Mouse (Mus musculus): ENCODE data around the gene 1700102P08Rik. TPM values are rescaled to one million over a fixed set of nuclear protein-coding genes. Genes with fewer than 3 reads are reported as not detected.

1700102P08Rik gene
- 1.5 and 1.7 TPM in 2 replicates for total RNA-seq (2021)
- long read RNA-seq = 0 reads

DNA sequence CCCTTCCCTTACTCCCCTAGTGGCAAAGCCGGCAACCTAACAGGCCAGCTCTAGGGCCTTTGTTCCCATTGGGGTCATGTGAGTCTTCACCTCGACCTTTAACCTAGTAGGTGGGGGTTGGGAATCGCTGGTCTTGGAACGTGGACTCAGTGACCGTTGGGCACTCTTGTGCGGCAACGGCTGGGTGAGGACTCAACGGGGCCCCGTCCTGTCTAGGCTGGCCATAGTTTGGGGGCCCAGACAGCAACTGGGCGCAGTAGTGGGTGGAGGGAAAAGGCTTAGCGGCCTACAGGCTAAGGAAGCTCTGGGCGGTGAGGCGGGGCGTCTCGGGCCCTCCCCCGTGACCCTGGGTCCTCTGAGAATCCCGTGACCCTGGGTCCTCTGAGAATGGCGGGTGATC, at the start of gene 1700102P08Rik:
Gene 1700102P08Rik, plus strand, starts transcription at position 130 of the 400 bp plus-strand sequence.
- DNase-seq = no peak

DNA sequence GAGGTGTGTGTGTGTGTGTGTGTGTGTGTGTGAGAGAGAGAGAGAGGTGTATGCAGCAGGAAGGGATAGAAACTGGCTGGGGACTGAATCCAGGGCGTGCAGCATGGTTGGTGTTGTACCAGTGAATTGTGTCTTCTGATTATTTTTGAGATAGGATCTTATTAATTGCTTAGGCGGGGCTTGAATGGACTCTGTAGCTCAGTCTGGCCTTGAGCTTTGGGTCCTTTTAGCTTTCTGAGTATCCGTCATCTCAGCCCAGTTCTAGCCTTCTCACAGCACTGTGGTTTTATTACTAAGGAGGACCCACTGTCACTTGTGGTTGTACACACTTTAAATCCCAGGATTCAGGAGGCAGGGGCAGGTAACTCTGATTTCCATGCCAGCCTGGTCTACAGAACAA, 49.3 kb upstream of the 1700102P08Rik start:
- no peak for DNase-seq

GRCm38 (mm10) chr9:108343835-108344234, 48.8 kb upstream of the 1700102P08Rik start:
- no peak for DNase-seq

GRCm38 (mm10) chr9:108344471-108344870, 48.1 kb upstream of the 1700102P08Rik start:
- DNase-seq = no peak

DNA sequence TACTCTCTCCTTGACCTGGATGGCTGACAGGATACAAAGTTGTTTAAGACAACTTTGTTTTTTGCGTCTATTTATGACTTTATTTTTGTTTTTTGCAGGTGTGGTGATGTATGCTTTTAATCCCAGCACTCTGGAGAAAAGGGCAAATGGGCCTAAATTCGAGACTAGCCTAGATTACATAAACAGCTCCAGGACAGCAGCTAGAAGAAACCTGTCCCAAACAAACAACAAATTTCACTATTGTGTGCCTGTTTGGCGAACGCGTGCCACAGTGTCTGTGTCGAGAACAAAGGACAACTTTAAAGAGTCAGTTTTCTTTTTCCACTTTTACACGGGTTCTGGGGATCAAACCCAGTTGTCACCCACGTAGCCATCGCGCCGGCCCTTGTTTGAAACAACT, 45.6 kb upstream of the 1700102P08Rik start:
- no peak for DNase-seq

DNA sequence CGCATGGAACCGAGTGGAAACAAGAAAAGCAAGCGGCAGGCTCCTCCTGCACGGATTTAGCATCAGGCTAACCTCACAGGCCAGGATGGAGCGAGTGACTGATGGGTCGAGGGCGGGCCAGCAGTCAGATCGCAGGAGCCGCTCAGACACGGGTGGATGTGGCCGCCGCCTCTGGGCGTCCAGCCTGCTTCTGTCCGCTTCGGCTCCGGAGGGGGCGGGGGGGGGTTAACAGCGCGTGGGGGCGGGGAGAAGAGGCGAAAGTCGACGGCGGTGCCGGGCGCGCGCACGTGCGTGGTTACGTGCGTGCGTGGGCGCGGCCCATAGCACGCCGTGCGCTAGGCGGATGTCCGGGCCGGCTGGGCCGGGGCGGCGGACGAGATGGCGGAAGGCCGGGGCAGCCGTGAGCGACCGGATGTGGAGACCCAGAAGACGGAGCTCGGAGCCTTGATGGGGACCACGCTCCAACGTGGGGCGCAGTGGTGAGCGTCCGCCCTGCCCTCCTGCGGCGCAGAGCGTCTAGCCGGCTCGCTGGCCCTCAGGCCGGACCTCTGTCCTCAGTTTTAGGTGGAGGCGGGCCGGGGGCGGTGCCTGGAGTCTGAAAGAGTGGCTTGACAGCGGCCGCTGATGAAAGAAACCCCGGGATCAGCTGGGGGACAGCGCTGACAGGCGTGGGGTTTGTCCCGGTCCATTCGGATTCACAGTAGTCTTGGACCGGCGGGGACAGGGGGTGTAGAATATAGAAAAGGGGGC, 44.9 kb upstream of the 1700102P08Rik start, which contains the start of gene Usp4:
Gene Usp4, plus strand, starts transcription at position 314 of the 750 bp plus-strand sequence.
- peak; percentile 91 for DNase-seq

DNA sequence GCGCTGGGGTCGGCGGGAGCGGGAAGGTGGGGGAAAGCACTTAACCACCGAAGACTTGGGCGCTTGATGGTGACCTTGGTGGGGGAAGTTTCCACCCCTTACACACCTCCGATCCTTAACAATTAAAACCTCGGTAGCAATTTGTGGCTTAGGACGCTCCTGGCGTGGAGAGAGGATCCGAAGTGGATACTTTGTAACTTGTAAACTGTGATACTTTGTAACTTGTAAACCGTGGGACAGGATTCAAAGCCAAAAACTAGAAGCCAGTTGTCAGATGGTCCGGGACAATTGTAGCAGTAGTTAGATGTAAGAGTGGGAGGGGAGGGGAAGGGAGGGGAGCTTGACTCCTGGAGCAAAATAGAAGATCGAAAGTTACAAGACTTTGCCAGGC, 44.3 kb upstream of the 1700102P08Rik start:
- DNase-seq = no peak

GRCm38 (mm10) chr9:108349727-108350126, 42.9 kb upstream of the 1700102P08Rik start:
- no peak for DNase-seq

- DNase-seq = no peak
These were observed 14.4 kb upstream of the 1700102P08Rik start for GRCm38 (mm10) chr9:108378234-108378633.

GRCm38 (mm10) chr9:108378736-108379135, 13.9 kb upstream of the 1700102P08Rik start:
- DNase-seq = no peak

DNA sequence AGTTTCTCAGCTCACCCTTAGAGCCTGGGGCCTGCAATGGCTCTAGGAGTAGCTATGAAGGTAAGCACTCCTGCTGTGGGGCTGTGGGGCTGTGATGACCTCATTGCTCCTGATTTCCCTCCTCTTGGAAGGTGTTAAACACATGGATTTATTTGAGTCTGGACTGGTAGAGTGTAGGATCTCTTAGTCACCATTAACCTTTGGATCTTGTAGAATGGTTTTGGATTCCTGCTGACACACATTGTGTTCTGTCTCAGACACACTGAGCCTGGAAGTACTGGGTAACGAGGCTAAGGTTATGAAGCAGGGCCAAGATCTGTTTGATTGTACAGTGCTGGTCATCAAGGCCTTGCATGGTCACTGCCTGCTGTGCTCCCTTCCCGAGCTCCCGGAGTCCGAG, 13.3 kb upstream of the 1700102P08Rik start:
- DNase-seq = no peak

GRCm38 (mm10) chr9:108381382-108381781, 11.2 kb upstream of the 1700102P08Rik start:
- DNase-seq = no peak

DNA sequence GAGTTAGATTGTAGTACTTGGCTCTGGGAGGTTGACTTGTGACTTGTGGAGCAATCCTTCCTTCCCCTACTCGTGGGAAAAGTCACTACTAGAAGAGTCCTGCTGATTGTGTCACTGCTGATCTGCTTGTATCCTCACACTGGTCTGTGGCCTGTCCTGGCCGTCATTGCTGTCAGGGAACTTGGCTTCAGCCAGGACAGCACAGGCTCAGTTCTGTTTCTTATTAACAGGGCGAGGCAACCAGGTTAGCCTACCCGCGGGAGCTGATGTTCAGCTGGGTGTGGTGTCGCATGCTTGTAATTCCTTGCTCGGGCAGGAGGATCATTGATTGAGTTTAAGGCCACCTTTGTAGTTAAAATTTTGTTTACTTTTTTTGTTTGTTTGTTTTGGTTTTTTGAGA, 7.6 kb upstream of the 1700102P08Rik start:
- no peak for DNase-seq

GRCm38 (mm10) chr9:108386816-108387215, 5.8 kb upstream of the 1700102P08Rik start:
- no peak for DNase-seq

- no peak for DNase-seq
These were observed 4.0 kb upstream of the 1700102P08Rik start for GRCm38 (mm10) chr9:108388601-108389000.

DNA sequence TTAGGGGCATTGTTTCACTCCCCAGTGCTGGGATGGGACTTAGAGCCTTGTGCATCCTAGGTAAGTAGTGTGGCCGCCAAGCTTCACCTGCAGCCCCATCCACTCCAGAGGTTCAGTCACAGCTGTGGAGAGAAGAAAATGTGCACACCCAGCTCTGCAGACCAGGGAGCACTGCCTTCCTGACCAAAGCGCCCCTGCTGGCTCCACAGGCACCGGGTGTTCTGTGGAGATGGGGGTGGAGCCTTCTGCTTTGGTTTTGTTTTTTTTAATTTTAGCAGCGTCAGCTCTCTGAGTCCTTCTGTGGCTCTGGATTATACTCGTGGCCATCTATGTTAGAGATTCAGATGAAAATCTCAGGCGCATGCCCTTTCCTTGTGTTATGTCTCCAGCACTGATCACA, 3.4 kb upstream of the 1700102P08Rik start:
- DNase-seq = no peak

- no peak for DNase-seq
These were observed 1.6 kb downstream of the 1700102P08Rik start for GRCm38 (mm10) chr9:108394191-108394590.

GRCm38 (mm10) chr9:108395427-108395826, 2.8 kb downstream of the 1700102P08Rik start:
- no peak for DNase-seq

- no peak for DNase-seq
These were observed 5.7 kb downstream of the 1700102P08Rik start for GRCm38 (mm10) chr9:108398324-108398723.

GRCm38 (mm10) chr9:108401186-108401960, 8.8 kb downstream of the 1700102P08Rik start:
- peak; percentile 26 for DNase-seq

DNA sequence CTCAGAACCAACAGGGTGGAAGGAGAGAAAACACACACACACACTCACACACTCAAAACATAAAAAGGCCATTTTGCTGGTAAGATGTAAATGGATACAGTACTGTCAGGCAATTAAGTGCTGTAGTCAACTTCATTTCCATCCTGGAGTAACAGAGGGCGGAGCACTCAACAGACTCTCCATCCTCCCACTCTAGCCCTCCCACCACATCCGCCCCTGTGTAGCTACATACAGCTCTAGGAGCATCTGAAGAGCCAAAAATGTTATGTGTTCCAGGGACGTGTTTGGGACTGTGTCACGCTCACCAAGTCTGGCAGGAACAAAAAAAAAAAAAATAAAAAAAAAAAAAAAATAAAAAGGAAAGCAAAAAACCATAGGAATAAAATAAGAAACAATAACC, 10.5 kb downstream of the 1700102P08Rik start:
- no peak for DNase-seq

GRCm38 (mm10) chr9:108404451-108404850, 11.8 kb downstream of the 1700102P08Rik start:
- DNase-seq = no peak

DNA sequence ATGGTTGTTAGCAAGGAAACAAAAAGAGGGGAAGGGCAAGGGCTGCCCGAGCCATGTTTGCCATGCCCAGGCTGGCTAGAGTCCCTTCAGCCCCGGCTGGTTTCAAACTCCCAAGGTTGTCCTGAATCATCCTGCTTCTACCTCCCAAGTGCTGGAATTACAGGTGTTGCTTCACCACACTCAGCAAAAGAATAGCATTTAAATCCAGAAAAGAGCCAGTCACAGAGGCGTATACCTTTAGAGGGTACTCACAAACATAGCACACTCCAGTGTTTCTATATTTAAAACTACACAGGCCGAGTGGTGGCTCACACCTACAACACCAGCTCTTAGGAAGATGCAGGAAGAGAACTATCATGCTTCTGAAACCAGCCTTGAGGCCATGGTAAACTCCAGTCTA, 16.9 kb downstream of the 1700102P08Rik start:
- no peak for DNase-seq

Data from adrenal gland, postnatal 25 days (tissue).